Mouse (Mus musculus): ENCODE measurements around the gene Uvssa. TPM values are rescaled to one million over a fixed set of nuclear protein-coding genes. Genes with fewer than 3 reads are reported as not detected.

The Uvssa gene
- polyA plus RNA-seq, 1 experiment from 2014 or later: 2.5 TPM

DNA sequence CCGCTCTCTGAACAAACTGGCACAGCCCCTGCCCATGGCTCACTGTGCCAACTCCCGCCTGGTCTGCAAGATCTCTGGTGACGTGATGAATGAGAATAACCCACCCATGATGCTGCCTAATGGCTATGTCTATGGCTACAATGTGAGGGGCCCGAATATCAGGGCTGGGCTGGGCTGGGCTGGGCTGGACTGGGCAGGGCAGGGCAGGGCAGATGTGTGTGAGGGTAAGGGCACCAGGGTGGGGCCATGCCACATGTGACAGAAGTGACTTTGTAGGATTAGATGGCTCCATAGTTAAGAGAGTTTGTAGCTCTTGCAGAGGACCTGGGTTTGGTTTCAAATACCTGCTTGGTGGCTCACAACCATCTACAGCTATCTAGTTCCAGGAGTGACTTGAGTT lies 6.7 kb upstream of the Uvssa start:
- Histone ChIP-seq H3K4me2 (peak overlapping the region; percentile 49), H3K4me3 (replicated peaks) (peak overlapping the region; percentile 7), H3K36me3 (replicated peaks) (peaks cover 75% of the 10 kb centered on the region), H3K9me3 (replicated peaks) (no peaks in the 10 kb centered on the region), H3K27me3 (no peaks in the 10 kb centered on the region), H3K27ac (replicated peaks) (peak overlapping the region; percentile 73), H3K4me1 (replicated peaks) (peaks cover 26% of the 10 kb centered on the region), H3K9ac (peak overlapping the region; percentile 27; the same call in 1 of the 2 replicates)
- 60% methylated on average over 4 of the region's 4 CpGs for WGBS (ENCODE audit: insufficient replicate concordance)
- ATAC-seq (ENCODE audit: insufficient read depth): peak; percentile 89

DNA sequence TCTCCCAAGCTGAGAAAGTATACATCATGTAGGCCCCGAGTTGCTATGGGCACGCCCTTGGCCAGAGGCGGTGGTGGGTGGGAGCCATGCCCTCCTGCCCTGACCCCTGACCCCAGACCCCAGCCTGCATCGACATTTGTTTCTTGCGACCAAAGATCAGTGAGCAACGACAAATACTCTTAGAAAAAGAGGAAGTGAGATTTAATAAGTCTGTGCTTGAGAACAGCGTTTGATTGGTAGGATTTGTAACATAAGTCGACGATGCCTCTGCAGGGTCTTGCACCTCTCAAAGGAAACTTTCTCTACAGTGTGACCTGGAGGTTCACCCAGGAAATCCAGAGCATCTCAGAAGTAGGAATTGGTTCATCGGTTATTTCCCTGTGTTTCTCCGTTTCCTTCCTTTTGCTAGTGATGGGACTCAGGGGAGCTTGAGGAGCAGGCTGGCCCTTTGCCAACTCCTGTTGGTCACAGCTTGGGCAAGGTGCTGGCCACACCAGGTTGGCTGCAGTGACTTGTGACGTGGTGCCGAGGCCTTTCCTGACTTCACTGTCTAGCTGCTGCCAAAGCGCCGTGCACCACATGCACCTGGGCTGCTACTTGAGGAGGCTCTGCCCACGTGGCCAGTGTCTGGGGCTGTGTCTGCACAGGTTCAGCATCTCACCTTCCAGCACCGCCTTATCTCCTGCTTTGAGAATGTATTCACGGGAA lies 5.9 kb upstream of the Uvssa start:
- 74% methylated on average over 18 of the region's 18 CpGs for WGBS (ENCODE audit: insufficient replicate concordance)
- Histone ChIP-seq H3K4me3 (replicated peaks) (no peak overlapping the region), H3K27me3 (no peaks in the 10 kb centered on the region), H3K9me3 (replicated peaks) (no peaks in the 10 kb centered on the region), H3K9ac (no peak overlapping the region), H3K4me1 (replicated peaks) (peaks cover 31% of the 10 kb centered on the region), H3K27ac (replicated peaks) (0 out of 2 replicates have a peak overlapping the region, but pooled peaks have one; percentile 73), H3K36me3 (replicated peaks) (peaks cover 67% of the 10 kb centered on the region), H3K4me2 (no peak overlapping the region)
- no peak for ATAC-seq (ENCODE audit: insufficient read depth)

- H3K4me3 ChIP-seq (replicated peaks): peak overlapping the region; percentile 85; the same call in 1 of the 2 replicates
- H3K4me2 ChIP-seq: peak overlapping the region; percentile 98
- H3K27ac ChIP-seq (replicated peaks): peak overlapping the region; percentile 99
- no peak overlapping the region for H3K9ac ChIP-seq
- ATAC-seq (ENCODE audit: insufficient read depth): no peak
- H3K4me1 ChIP-seq (replicated peaks): peaks cover 28% of the 10 kb centered on the region
- WGBS (ENCODE audit: insufficient replicate concordance): 45% methylated on average over 6 of the region's 6 CpGs
- H3K27me3 ChIP-seq: no peaks in the 10 kb centered on the region
- H3K36me3 ChIP-seq (replicated peaks): peaks cover 38% of the 10 kb centered on the region
- H3K9me3 ChIP-seq (replicated peaks): no peaks in the 10 kb centered on the region
Observed at GRCm38 (mm10) chr5:33377176-33377575, 1.2 kb upstream of the Uvssa start.

DNA sequence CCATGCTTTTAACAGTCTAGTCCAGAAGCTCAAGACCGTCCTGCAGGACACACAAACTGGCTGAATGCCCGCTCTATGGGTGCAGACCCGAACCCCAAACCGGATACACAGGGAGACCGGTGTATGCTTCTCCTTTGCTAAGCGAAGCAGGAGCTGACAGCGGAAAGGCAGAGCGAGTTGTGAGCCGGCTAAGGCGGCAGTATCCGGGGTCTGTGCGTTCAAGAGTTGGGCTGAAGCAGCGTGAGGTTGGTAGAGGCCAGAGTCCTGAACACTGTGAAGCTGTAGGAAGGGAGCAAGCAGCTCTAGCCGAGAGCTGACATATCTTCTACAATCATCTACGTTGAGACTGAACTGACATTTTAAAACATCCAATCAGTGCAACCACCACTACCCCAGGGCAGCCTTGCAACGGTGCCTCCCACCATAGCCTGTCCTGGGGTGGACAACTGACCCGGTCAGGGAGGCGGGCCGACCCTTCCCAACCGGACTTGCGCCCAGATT lies 498 bp upstream of the Uvssa start:
- peak; percentile 3; the same call in 1 of the 2 replicates for ATAC-seq (ENCODE audit: insufficient read depth)
- Histone ChIP-seq H3K9ac (peak overlapping the region; percentile 82), H3K36me3 (replicated peaks) (peaks cover 32% of the 10 kb centered on the region), H3K27me3 (no peaks in the 10 kb centered on the region), H3K4me3 (replicated peaks) (peak overlapping the region; percentile 85), H3K9me3 (replicated peaks) (no peaks in the 10 kb centered on the region), H3K27ac (replicated peaks) (peak overlapping the region; percentile 99), H3K4me2 (peak overlapping the region; percentile 98), H3K4me1 (replicated peaks) (peaks cover 21% of the 10 kb centered on the region)
- 1% methylated on average over 21 of the region's 21 CpGs for WGBS (ENCODE audit: insufficient replicate concordance)

- no peaks in the 10 kb centered on the region for H3K27me3 ChIP-seq
- H3K27ac ChIP-seq (replicated peaks): no peak overlapping the region
- WGBS (ENCODE audit: insufficient replicate concordance): 69% methylated on average over 11 of the region's 11 CpGs
- H3K4me3 ChIP-seq (replicated peaks): no peak overlapping the region
- H3K9ac ChIP-seq: no peak overlapping the region
- H3K4me1 ChIP-seq (replicated peaks): no peaks in the 10 kb centered on the region
- no peak for ATAC-seq (ENCODE audit: insufficient read depth)
- H3K9me3 ChIP-seq (replicated peaks): no peaks in the 10 kb centered on the region
- H3K4me2 ChIP-seq: no peak overlapping the region
- peaks cover 27% of the 10 kb centered on the region for H3K36me3 ChIP-seq (replicated peaks)
Observed at GRCm38 (mm10) chr5:33387550-33387949, 9.2 kb downstream of the Uvssa start.

DNA sequence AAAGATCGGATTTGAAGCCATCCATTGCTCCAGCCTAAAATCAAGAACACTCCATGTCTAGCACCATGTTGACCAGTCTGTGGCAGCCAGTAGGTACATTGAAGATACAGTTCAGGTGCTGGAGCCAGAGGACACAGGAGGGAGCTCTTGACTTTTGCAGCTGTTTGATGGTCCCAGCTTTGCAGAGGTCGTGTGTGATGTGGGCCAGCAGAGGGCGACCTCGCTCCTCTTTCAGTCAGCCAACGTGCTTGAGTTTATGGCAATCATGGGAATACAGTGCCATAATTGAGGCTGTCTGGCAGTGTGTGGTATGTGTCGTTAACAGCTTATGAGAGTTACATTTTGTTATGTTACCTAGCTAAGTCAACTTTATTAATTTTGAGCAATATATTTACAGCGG lies 15.5 kb downstream of the Uvssa start:
- Histone ChIP-seq H3K9me3 (replicated peaks) (no peaks in the 10 kb centered on the region), H3K9ac (no peak overlapping the region), H3K4me2 (no peak overlapping the region), H3K27ac (replicated peaks) (no peak overlapping the region), H3K4me1 (replicated peaks) (no peaks in the 10 kb centered on the region), H3K27me3 (no peaks in the 10 kb centered on the region), H3K36me3 (replicated peaks) (peaks cover 18% of the 10 kb centered on the region), H3K4me3 (replicated peaks) (no peak overlapping the region)
- ATAC-seq (ENCODE audit: insufficient read depth): no peak
- 18% methylated on average over 7 of the region's 7 CpGs for WGBS (ENCODE audit: insufficient replicate concordance)

GRCm38 (mm10) chr5:33395693-33396092 lies 17.3 kb downstream of the Uvssa start:
- WGBS (ENCODE audit: insufficient replicate concordance): 80% methylated on average over 11 of the region's 11 CpGs
- ATAC-seq (ENCODE audit: insufficient read depth): no peak
- no peak overlapping the region for H3K9ac ChIP-seq

DNA sequence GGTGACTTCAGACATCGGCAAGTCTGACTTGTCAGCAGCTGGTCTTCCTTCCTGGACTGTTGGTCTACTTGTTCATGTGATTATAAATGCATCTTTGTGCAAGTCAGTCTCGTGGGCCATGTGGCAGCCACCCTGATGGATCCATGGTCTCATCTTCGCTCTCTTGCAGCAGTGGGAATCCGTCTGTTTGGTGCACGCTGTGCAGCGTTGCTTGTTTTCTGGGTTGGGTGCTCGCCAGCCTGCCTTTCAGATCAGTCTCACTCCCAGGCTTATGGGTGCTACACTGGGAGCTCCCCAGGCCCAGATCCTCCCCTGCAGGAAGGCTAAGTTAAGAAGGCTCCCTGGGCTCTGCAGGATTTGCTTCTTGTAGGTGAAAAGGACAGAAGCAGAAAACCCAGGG lies 18.5 kb downstream of the Uvssa start:
- H3K27me3 ChIP-seq: no peaks in the 10 kb centered on the region
- no peak overlapping the region for H3K27ac ChIP-seq (replicated peaks)
- no peak for ATAC-seq (ENCODE audit: insufficient read depth)
- H3K36me3 ChIP-seq (replicated peaks): peaks cover 8% of the 10 kb centered on the region
- H3K4me2 ChIP-seq: no peak overlapping the region
- no peaks in the 10 kb centered on the region for H3K9me3 ChIP-seq (replicated peaks)
- H3K4me1 ChIP-seq (replicated peaks): no peaks in the 10 kb centered on the region
- WGBS (ENCODE audit: insufficient replicate concordance): 73% methylated on average over 7 of the region's 7 CpGs
- no peak overlapping the region for H3K9ac ChIP-seq
- no peak overlapping the region for H3K4me3 ChIP-seq (replicated peaks)

More at GRCm38 (mm10) chr5:33395693-33396092, 17.3 kb downstream of the Uvssa start:
- Histone ChIP-seq H3K27ac (replicated peaks) (no peak overlapping the region), H3K4me2 (no peak overlapping the region), H3K27me3 (no peaks in the 10 kb centered on the region), H3K4me1 (replicated peaks) (no peaks in the 10 kb centered on the region), H3K9me3 (replicated peaks) (no peaks in the 10 kb centered on the region), H3K36me3 (replicated peaks) (peaks cover 12% of the 10 kb centered on the region), H3K4me3 (replicated peaks) (no peak overlapping the region)

DNA sequence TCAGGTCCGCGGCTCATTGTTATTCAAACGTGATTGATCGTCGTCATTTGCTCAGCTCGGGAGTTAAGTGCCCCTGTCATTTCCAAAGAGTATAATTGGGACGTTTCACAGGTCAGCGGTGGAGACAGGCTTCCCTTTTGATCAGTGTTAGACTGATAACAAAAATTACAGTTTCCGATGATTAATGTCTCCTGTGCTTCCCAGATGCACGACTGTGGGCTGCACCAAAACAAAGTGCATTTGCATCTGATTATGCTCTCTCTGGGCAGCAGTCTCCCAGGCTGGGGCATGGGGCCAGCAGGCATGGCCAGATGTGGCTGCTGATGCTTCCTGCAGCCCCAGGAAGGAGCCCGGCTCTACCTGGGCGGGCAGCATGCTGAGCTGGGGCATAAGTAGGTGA lies 22.5 kb downstream of the Uvssa start:
- H3K9me3 ChIP-seq (replicated peaks): no peaks in the 10 kb centered on the region
- no peak for ATAC-seq (ENCODE audit: insufficient read depth)
- H3K27ac ChIP-seq (replicated peaks): no peak overlapping the region
- H3K27me3 ChIP-seq: no peaks in the 10 kb centered on the region
- no peak overlapping the region for H3K4me3 ChIP-seq (replicated peaks)
- no peak overlapping the region for H3K4me2 ChIP-seq
- no peak overlapping the region for H3K9ac ChIP-seq
- 57% methylated on average over 12 of the region's 12 CpGs for WGBS (ENCODE audit: insufficient replicate concordance)
- peaks cover 3% of the 10 kb centered on the region; the same call in 1 of the 2 replicates for H3K36me3 ChIP-seq (replicated peaks)
- no peaks in the 10 kb centered on the region; the same call in 1 of the 2 replicates for H3K4me1 ChIP-seq (replicated peaks)

DNA sequence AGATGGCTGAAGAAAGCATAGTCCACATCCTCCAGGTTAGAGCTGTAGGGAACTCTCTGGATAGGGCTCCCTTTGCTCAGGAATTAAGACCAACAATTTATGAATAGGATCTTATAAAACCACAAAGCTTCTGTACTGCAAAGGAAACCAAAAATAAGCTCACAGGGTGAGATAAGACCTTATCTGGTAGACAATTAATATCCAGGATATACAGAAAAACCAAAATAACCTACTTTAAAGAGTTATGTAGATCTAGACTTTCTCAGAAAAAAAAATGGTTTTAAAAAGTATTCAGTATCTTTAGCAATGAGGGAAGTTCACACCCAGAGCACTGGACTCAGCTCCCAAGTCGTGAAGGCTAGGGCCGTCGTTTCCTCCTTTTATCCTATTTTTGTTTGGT lies 42.0 kb downstream of the Uvssa start:
- Histone ChIP-seq H3K4me1 (replicated peaks) (no peaks in the 10 kb centered on the region), H3K27me3 (peaks cover 8% of the 10 kb centered on the region; the same call in 1 of the 2 replicates), H3K9me3 (replicated peaks) (no peaks in the 10 kb centered on the region), H3K27ac (replicated peaks) (no peak overlapping the region), H3K36me3 (replicated peaks) (no peaks in the 10 kb centered on the region), H3K4me2 (no peak overlapping the region), H3K9ac (no peak overlapping the region), H3K4me3 (replicated peaks) (no peak overlapping the region)
- WGBS (ENCODE audit: insufficient replicate concordance): 22% methylated on average over 3 of the region's 3 CpGs
- ATAC-seq (ENCODE audit: insufficient read depth): no peak

DNA sequence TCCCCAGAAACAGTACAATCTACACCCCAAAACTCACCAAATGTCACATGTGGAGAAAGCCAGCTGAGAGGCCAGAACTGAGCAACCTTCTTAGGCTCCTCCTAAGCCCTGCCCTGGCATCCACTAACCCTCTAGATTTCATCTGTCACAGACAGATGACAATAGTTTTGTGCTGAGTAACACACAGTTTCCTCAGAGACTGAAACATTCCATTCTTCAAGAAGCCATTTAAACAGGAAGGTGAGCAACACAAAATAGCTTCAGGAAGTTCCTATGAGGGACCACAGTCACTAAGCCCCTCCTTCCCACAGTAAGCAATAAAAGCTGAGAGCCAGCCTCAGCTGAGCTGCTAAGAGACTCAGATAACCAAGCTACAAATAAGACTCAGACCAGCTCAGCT lies 49.1 kb downstream of the Uvssa start:
- Histone ChIP-seq H3K9ac (no peak overlapping the region), H3K27me3 (peaks cover 70% of the 10 kb centered on the region), H3K4me1 (replicated peaks) (0 out of 2 replicates have a peak, but pooled peaks cover 7% of the 10 kb centered on the region), H3K36me3 (replicated peaks) (no peaks in the 10 kb centered on the region), H3K9me3 (replicated peaks) (no peaks in the 10 kb centered on the region), H3K4me3 (replicated peaks) (no peak overlapping the region), H3K4me2 (no peak overlapping the region), H3K27ac (replicated peaks) (no peak overlapping the region)
- no peak for ATAC-seq (ENCODE audit: insufficient read depth)
